Mouse (Mus musculus) erythroid progenitor cell, adult 5-6 weeks (primary cell): ENCODE data around the gene Bsg. TPM values are rescaled to one million over a fixed set of nuclear protein-coding genes. Genes with fewer than 3 reads are reported as not detected.

Experiments used
- ATAC-seq: replicated peaks from 2 replicates; pipeline ENCODE4 v1.8.0; 2016; ENCODE audit warnings: moderate number of reproducible peaks, mild to moderate bottlenecking, moderate TSS enrichment, inconsistent platforms; ENCODE audit not compliant: poor library complexity, low FRiP score, severe bottlenecking
- total RNA-seq, 2 experiments: library from RNA; stranded (forward) in 1 of 2; stranded (reverse) in 1 of 2; fragments of 150-400 nt in 1 of 2; fragments of 186-747, 209-891 nt in 1 of 2; gene quantifications; 2 replicates each; pipeline versions ENCODE4 v1.2.3 to v1.2.4; 2015 to 2017; ENCODE audit warnings: low replicate concordance in 2 of 2

Gene Bsg
- total RNA-seq (2015; ENCODE audit: low replicate concordance) = 1,896 and 2,324 TPM in 2 replicates
- 1,328 and 1,345 TPM in 2 replicates for total RNA-seq (2017; ENCODE audit: low replicate concordance)

- ATAC-seq = peak; percentile 80
Measured at GRCm38 (mm10) chr10:79704065-79704969, at the start of gene Bsg. Gene Bsg (plus strand): TSS chr10:79704491.

- no peak for ATAC-seq
Measured at GRCm38 (mm10) chr10:79654946-79655395, 49.3 kb upstream of the Bsg start.

- peak; percentile 58; the same call in 1 of the 2 replicates for ATAC-seq
Measured at GRCm38 (mm10) chr10:79658829-79659228, 45.5 kb upstream of the Bsg start.

GRCm38 (mm10) chr10:79660298-79660697, 44.0 kb upstream of the Bsg start:
- no peak for ATAC-seq

GRCm38 (mm10) chr10:79661861-79662260, 42.4 kb upstream of the Bsg start:
- ATAC-seq = no peak

GRCm38 (mm10) chr10:79664131-79664665, 40.1 kb upstream of the Bsg start, which contains the start of gene Madcam1:
Gene Madcam1 (plus strand): TSS chr10:79664559.
- ATAC-seq = peak; percentile 47

GRCm38 (mm10) chr10:79665051-79665450, 39.2 kb upstream of the Bsg start:
- no peak for ATAC-seq

GRCm38 (mm10) chr10:79666493-79666892, 37.8 kb upstream of the Bsg start:
- ATAC-seq = no peak

GRCm38 (mm10) chr10:79668076-79668475, 36.2 kb upstream of the Bsg start:
- no peak for ATAC-seq

- ATAC-seq = peak; percentile 86
Measured at GRCm38 (mm10) chr10:79668771-79669575, 35.3 kb upstream of the Bsg start, which contains the start of gene Tpgs1. Gene Tpgs1 (plus strand): TSS chr10:79669369.

GRCm38 (mm10) chr10:79669576-79670057, 34.7 kb upstream of the Bsg start:
- peak; percentile 45 for ATAC-seq

- ATAC-seq = no peak
Measured at GRCm38 (mm10) chr10:79670071-79670888, 34.0 kb upstream of the Bsg start.

- no peak for ATAC-seq
Measured at GRCm38 (mm10) chr10:79671396-79672087, 32.7 kb upstream of the Bsg start.

GRCm38 (mm10) chr10:79672088-79672455, 32.2 kb upstream of the Bsg start:
- no peak for ATAC-seq

GRCm38 (mm10) chr10:79673054-79673453, 31.2 kb upstream of the Bsg start:
- ATAC-seq = no peak

GRCm38 (mm10) chr10:79675346-79676035, 28.8 kb upstream of the Bsg start:
- ATAC-seq = no peak

GRCm38 (mm10) chr10:79680606-79681495, 23.4 kb upstream of the Bsg start:
- peak; percentile 11 for ATAC-seq
